Mouse (Mus musculus) midbrain, embryonic 15.5 days (tissue): ENCODE results near the gene Tmem11. TPM values are rescaled to one million over a fixed set of nuclear protein-coding genes. Genes with fewer than 3 reads are reported as not detected.
"Not testable (repeated sequence)": the region's sequence is repeated elsewhere in the genome, so short reads cannot be mapped to it uniquely, and the experiment has no call there.

Experiments used
- ATAC-seq: fragments of 200-750 bp; cut with Nextera tagmentation; replicated peaks from 2 replicates; pipeline ENCODE4 v1.8.0; 2017; ENCODE audit warnings: moderate TSS enrichment
- H3K27ac ChIP-seq: fragments of 300-500 bp; sonication (generic); 2 replicates; pipeline ENCODE4 v1.5.1; 2015; ENCODE audit warnings: mild to moderate bottlenecking, inconsistent platforms
- H3K27me3 ChIP-seq: fragments of 300-500 bp; sonication (generic); replicated peaks from 2 replicates; pipeline ENCODE4 v1.6.1; 2015; ENCODE audit warnings: inconsistent platforms
- H3K36me3 ChIP-seq: fragments of 300-500 bp; sonication (generic); replicated peaks from 2 replicates; pipeline ENCODE4 v1.6.1; 2015; ENCODE audit warnings: inconsistent platforms
- H3K4me1 ChIP-seq: fragments of 300-500 bp; sonication (generic); 2 replicates; pipeline ENCODE4 v1.6.1; 2015; ENCODE audit warnings: inconsistent platforms
- H3K4me2 ChIP-seq: fragments of 300-500 bp; sonication (generic); 2 replicates; pipeline ENCODE4 v1.6.1; 2015; ENCODE audit warnings: inconsistent platforms, mild to moderate bottlenecking, moderate library complexity
- H3K4me3 ChIP-seq: fragments of 300-500 bp; sonication (generic); 2 replicates; pipeline ENCODE4 v1.5.1; 2015; ENCODE audit warnings: mild to moderate bottlenecking, inconsistent platforms
- H3K9ac ChIP-seq: fragments of 300-500 bp; sonication (generic); 2 replicates; pipeline ENCODE4 v1.6.1; 2015; ENCODE audit warnings: mild to moderate bottlenecking, inconsistent platforms
- H3K9me3 ChIP-seq: fragments of 300-500 bp; sonication (generic); 2 replicates; pipeline ENCODE4 v1.6.1; 2016; ENCODE audit warnings: inconsistent platforms
- WGBS: fragments of 180-500 bp; shearing (Covaris S2); methylation state at CpG from one replicate; pipeline ENCODE4 v1.1.7; 2015; ENCODE audit warnings: mixed read lengths; 5-methylcytosine and 5-hydroxymethylcytosine counted together
- polyA plus RNA-seq: library from polyadenylated mRNA; unstranded; fragments of >200 nt; fragmentation: Nextera tagmentation; extraction: Ambion mirVana; gene quantifications from 2 replicates; pipeline ENCODE4 v1.2.1, GENCODE M21; 2015

Gene Tmem11
- polyA plus RNA-seq, 1 experiment from 2014 or later, result 58.4 TPM

GRCm38 (mm10) chr11:60879423-60879822 is 351 bp upstream of the Tmem11 start:
- peak; percentile 5; the same call in 1 of the 2 replicates for ATAC-seq
- H3K4me2 ChIP-seq, result peak overlapping the region; percentile 81
- peak overlapping the region; percentile 90 for H3K9ac ChIP-seq
- peak overlapping the region; percentile 97 for H3K4me3 ChIP-seq
- no peaks in the 10 kb centered on the region for H3K9me3 ChIP-seq
- no peaks in the 10 kb centered on the region for H3K36me3 ChIP-seq
- peak overlapping the region; percentile 93 for H3K27ac ChIP-seq
- peaks cover 44% of the 10 kb centered on the region for H3K4me1 ChIP-seq
- H3K27me3 ChIP-seq, result no peaks in the 10 kb centered on the region
- under 1% methylated on average over 11 of the region's 11 CpGs for WGBS

DNA sequence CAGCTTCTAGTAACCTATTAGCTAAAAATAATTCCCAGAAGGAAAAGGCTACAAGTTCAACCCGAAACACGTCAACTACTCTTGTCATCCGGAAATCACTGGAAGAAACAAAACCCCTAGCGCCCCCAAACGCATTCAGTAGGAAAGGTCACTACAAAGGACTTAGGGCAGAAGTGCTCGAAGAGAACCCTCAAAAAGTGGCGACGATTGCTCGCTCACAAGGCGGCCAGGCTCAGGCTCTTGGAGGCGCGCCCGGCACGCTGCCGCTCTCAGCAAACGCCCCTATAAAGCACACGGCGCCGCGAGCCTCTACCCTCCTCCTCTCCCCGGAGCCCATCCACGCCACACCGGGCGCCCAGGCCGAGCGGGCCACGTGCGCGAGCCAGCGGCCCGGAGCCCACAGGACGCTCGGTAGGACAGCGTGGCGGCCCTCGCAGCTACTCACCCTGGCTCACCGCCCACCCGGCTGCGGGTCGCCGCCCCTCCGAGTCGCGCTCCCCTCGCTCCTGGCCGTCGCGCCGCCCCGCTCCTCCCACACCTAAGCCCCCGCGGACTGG is 938 bp downstream of the Tmem11 start:
- Histone ChIP-seq H3K27ac (peak overlapping the region; percentile 93), H3K4me2 (peak overlapping the region; percentile 81), H3K9me3 (no peaks in the 10 kb centered on the region), H3K27me3 (no peaks in the 10 kb centered on the region), H3K4me1 (peaks cover 48% of the 10 kb centered on the region), H3K36me3 (no peaks in the 10 kb centered on the region), H3K4me3 (peak overlapping the region; percentile 97), H3K9ac (peak overlapping the region; percentile 90)
- peak; percentile 80 for ATAC-seq
- 1% methylated on average over 46 of the region's 52 CpGs for WGBS

GRCm38 (mm10) chr11:60873101-60873500 is 6.0 kb downstream of the Tmem11 start:
- H3K9ac ChIP-seq, result no peak overlapping the region
- no peak overlapping the region for H3K4me3 ChIP-seq
- H3K36me3 ChIP-seq, result no peaks in the 10 kb centered on the region
- no peaks in the 10 kb centered on the region for H3K9me3 ChIP-seq
- no peak overlapping the region for H3K4me2 ChIP-seq
- 0 out of 2 replicates have a peak overlapping the region, but pooled peaks have one; percentile 29 for H3K27ac ChIP-seq
- no peak for ATAC-seq
- 87% methylated on average over 6 of the region's 6 CpGs for WGBS
- peaks cover 38% of the 10 kb centered on the region for H3K4me1 ChIP-seq
- H3K27me3 ChIP-seq, result no peaks in the 10 kb centered on the region

DNA sequence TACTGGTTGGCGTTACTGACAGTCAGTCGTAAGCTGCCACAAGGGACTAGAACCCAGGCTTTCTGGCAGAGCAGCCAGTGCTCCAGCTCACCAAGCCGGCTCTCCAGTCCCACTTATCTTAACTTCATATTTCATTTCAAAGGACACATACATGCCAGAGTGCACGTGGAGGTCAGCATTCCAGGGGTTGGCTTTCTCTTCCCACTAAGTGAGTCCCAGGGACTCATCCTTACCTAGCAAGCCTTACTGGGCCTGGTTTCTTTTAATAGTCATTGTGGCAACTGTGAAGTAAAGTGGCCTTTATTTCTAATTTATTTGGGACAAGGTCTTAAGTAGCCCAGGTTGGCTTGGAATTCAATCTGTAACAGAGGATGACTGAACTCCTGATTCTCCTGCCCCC is 7.7 kb downstream of the Tmem11 start:
- no peaks in the 10 kb centered on the region for H3K9me3 ChIP-seq
- H3K9ac ChIP-seq, result no peak overlapping the region
- WGBS, result 91% methylated on average over 4 of the region's 4 CpGs
- no peak overlapping the region for H3K4me2 ChIP-seq
- H3K36me3 ChIP-seq, result no peaks in the 10 kb centered on the region
- no peak overlapping the region for H3K27ac ChIP-seq
- H3K27me3 ChIP-seq, result no peaks in the 10 kb centered on the region
- H3K4me3 ChIP-seq, result no peak overlapping the region
- peaks cover 23% of the 10 kb centered on the region for H3K4me1 ChIP-seq
- no peak for ATAC-seq

DNA sequence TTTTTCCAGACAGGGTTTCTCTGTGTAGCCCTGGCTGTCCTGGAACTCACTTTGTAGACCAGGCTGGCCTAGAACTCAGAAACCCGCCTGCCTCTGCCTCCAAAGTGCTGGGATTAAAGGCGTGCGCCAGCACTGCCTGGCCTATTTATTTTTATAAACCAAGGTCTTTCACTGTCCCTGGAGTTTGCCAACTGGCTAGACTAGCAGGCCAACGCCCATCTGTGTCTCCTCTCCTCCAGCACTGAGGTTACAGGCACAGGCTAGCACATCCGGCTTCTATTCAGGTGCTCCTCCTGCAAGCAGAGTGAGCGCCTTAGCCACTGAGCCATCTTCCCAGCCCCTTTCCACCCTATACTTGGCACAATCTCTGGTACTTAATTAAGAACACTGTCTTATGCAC is 9.6 kb downstream of the Tmem11 start:
- not testable (repeated sequence) for H3K4me1 ChIP-seq, H3K9ac ChIP-seq, H3K27me3 ChIP-seq, H3K4me2 ChIP-seq, H3K27ac ChIP-seq, ATAC-seq, H3K36me3 ChIP-seq, H3K4me3 ChIP-seq, H3K9me3 ChIP-seq
- WGBS, result 98% methylated on average over 6 of the region's 6 CpGs

GRCm38 (mm10) chr11:60867904-60868303 is 11.2 kb downstream of the Tmem11 start:
- peaks cover 7% of the 10 kb centered on the region; the same call in 1 of the 2 replicates for H3K36me3 ChIP-seq
- no peaks in the 10 kb centered on the region for H3K27me3 ChIP-seq
- ATAC-seq, result no peak
- no peak overlapping the region for H3K9ac ChIP-seq
- no peaks in the 10 kb centered on the region for H3K9me3 ChIP-seq
- no peak overlapping the region for H3K27ac ChIP-seq
- WGBS, result 60% methylated on average over 8 of the region's 8 CpGs
- H3K4me1 ChIP-seq, result no peaks in the 10 kb centered on the region; the same call in 1 of the 2 replicates
- no peak overlapping the region for H3K4me2 ChIP-seq
- no peak overlapping the region for H3K4me3 ChIP-seq

- WGBS, result 92% methylated on average over 3 of the region's 3 CpGs
- no peaks in the 10 kb centered on the region for H3K27me3 ChIP-seq
- no peak overlapping the region for H3K4me3 ChIP-seq
- H3K4me1 ChIP-seq, result no peaks in the 10 kb centered on the region
- no peak for ATAC-seq
- H3K36me3 ChIP-seq, result peaks cover 7% of the 10 kb centered on the region; the same call in 1 of the 2 replicates
- no peak overlapping the region for H3K9ac ChIP-seq
- H3K9me3 ChIP-seq, result no peaks in the 10 kb centered on the region
- H3K4me2 ChIP-seq, result no peak overlapping the region
- no peak overlapping the region for H3K27ac ChIP-seq
Measured at GRCm38 (mm10) chr11:60867456-60867855, 11.6 kb downstream of the Tmem11 start.

GRCm38 (mm10) chr11:60866021-60866420 is 13.1 kb downstream of the Tmem11 start:
- H3K27me3 ChIP-seq, result no peaks in the 10 kb centered on the region

DNA sequence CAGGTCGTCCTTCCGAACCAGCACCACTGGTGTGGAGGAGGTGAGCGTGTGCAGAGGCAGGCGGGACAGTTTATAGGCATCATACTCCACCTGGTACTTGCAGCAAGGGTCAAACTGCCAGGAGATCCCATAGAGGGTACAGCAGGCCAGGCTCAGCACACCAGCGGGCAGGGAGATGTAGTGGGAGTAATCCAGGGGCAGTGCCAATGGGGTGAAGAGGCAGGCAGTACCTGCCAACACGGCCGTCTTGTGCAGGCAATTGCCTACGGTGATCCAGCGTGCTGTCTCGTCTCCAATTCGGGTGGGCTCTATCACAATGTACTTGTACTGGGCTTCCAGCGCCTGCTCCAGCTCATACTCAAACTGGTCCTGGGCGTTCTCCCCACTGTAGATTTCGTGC is 14.2 kb downstream of the Tmem11 start:
- Histone ChIP-seq H3K27me3 (no peaks in the 10 kb centered on the region), H3K9ac (no peak overlapping the region), H3K4me1 (no peaks in the 10 kb centered on the region), H3K4me2 (no peak overlapping the region), H3K27ac (no peak overlapping the region), H3K4me3 (no peak overlapping the region), H3K9me3 (no peaks in the 10 kb centered on the region), H3K36me3 (peaks cover 7% of the 10 kb centered on the region; the same call in 1 of the 2 replicates)
- WGBS, result 90% methylated on average over 14 of the region's 14 CpGs
- no peak for ATAC-seq

More at GRCm38 (mm10) chr11:60866021-60866420, 13.1 kb downstream of the Tmem11 start:
- Histone ChIP-seq H3K4me3 (no peak overlapping the region), H3K9ac (no peak overlapping the region), H3K4me2 (no peak overlapping the region), H3K36me3 (peaks cover 7% of the 10 kb centered on the region; the same call in 1 of the 2 replicates), H3K27ac (no peak overlapping the region), H3K4me1 (no peaks in the 10 kb centered on the region), H3K9me3 (no peaks in the 10 kb centered on the region)
- no peak for ATAC-seq
- WGBS, result 68% methylated on average over 2 of the region's 2 CpGs

- 87% methylated on average over 2 of the region's 2 CpGs for WGBS
- H3K36me3 ChIP-seq, result peaks cover 7% of the 10 kb centered on the region; the same call in 1 of the 2 replicates
Measured at GRCm38 (mm10) chr11:60864166-60864565, 14.9 kb downstream of the Tmem11 start.

GRCm38 (mm10) chr11:60863196-60863595 is 15.9 kb downstream of the Tmem11 start:
- Histone ChIP-seq H3K4me3 (no peak overlapping the region), H3K36me3 (peaks cover 10% of the 10 kb centered on the region; the same call in 1 of the 2 replicates), H3K4me1 (no peaks in the 10 kb centered on the region), H3K27me3 (no peaks in the 10 kb centered on the region), H3K4me2 (no peak overlapping the region), H3K27ac (no peak overlapping the region), H3K9me3 (no peaks in the 10 kb centered on the region), H3K9ac (no peak overlapping the region)
- 87% methylated on average over 4 of the region's 4 CpGs for WGBS
- ATAC-seq, result no peak

More at GRCm38 (mm10) chr11:60864166-60864565, 14.9 kb downstream of the Tmem11 start:
- H3K9me3 ChIP-seq, result no peaks in the 10 kb centered on the region
- no peak overlapping the region for H3K4me2 ChIP-seq
- no peak overlapping the region for H3K27ac ChIP-seq
- no peak overlapping the region for H3K4me3 ChIP-seq
- H3K4me1 ChIP-seq, result no peaks in the 10 kb centered on the region
- ATAC-seq, result no peak
- H3K9ac ChIP-seq, result no peak overlapping the region
- H3K27me3 ChIP-seq, result no peaks in the 10 kb centered on the region

- Histone ChIP-seq H3K4me2 (no peak overlapping the region), H3K4me3 (no peak overlapping the region), H3K9ac (no peak overlapping the region), H3K9me3 (no peaks in the 10 kb centered on the region), H3K36me3 (peaks cover 10% of the 10 kb centered on the region; the same call in 1 of the 2 replicates), H3K27ac (no peak overlapping the region), H3K4me1 (no peaks in the 10 kb centered on the region), H3K27me3 (no peaks in the 10 kb centered on the region)
- ATAC-seq, result no peak
- WGBS, result 94% methylated on average over 3 of the region's 3 CpGs
Measured at GRCm38 (mm10) chr11:60861993-60862392, 17.1 kb downstream of the Tmem11 start.

- Histone ChIP-seq H3K36me3 (peaks cover 15% of the 10 kb centered on the region), H3K27me3 (no peaks in the 10 kb centered on the region), H3K9me3 (no peaks in the 10 kb centered on the region), H3K4me3 (no peak overlapping the region), H3K4me1 (no peaks in the 10 kb centered on the region), H3K9ac (no peak overlapping the region), H3K4me2 (no peak overlapping the region), H3K27ac (no peak overlapping the region)
- no peak for ATAC-seq
- WGBS, result 85% methylated on average over 3 of the region's 3 CpGs
Measured at GRCm38 (mm10) chr11:60856587-60856986, 22.5 kb downstream of the Tmem11 start.
